Mouse (Mus musculus) heart, embryonic 11.5 days (tissue): ENCODE data around the gene Trim44. TPM values are rescaled to one million over a fixed set of nuclear protein-coding genes. Genes with fewer than 3 reads are reported as not detected.

Experiments
- ATAC-seq: fragments of 200-750 bp; cut with Nextera tagmentation; replicated peaks from 2 replicates; pipeline ENCODE4 v1.8.0; 2017; ENCODE audit warnings: moderate library complexity; ENCODE audit not compliant: insufficient number of reproducible peaks, low FRiP score, low TSS enrichment
- H3K27ac ChIP-seq: fragments of 300-500 bp; sonication (generic); 2 replicates; pipeline ENCODE4 v1.5.1; 2014; ENCODE audit warnings: mild to moderate bottlenecking, low read depth, low read length
- H3K27me3 ChIP-seq: fragments of 300-500 bp; sonication (generic); 2 replicates; pipeline ENCODE4 v1.6.1; 2014; ENCODE audit warnings: mild to moderate bottlenecking, low read length, mixed read lengths; ENCODE audit not compliant: control insufficient read depth, insufficient read depth
- H3K36me3 ChIP-seq: fragments of 300-500 bp; sonication (generic); 2 replicates; pipeline ENCODE4 v1.6.1; 2014; ENCODE audit warnings: mild to moderate bottlenecking, low read length, moderate library complexity, mixed read lengths; ENCODE audit not compliant: control insufficient read depth, insufficient read depth
- H3K4me1 ChIP-seq: fragments of 300-500 bp; sonication (generic); 2 replicates; pipeline ENCODE4 v1.6.1; 2014; ENCODE audit warnings: low read length; ENCODE audit not compliant: control insufficient read depth, insufficient read depth
- H3K4me2 ChIP-seq: fragments of 300-500 bp; sonication (generic); 2 replicates; pipeline ENCODE4 v1.6.1; 2014; ENCODE audit warnings: mild to moderate bottlenecking, moderate library complexity
- H3K4me3 ChIP-seq: fragments of 300-500 bp; sonication (generic); 2 replicates; pipeline ENCODE4 v1.5.1; 2014; ENCODE audit warnings: low read depth, low read length
- H3K9ac ChIP-seq: fragments of 300-500 bp; sonication (generic); 2 replicates; pipeline ENCODE4 v1.6.1; 2014; ENCODE audit warnings: mild to moderate bottlenecking, low read depth, low read length, moderate library complexity
- H3K9me3 ChIP-seq: fragments of 300-500 bp; sonication (generic); replicated peaks from 2 replicates; pipeline ENCODE4 v1.6.1; 2016; ENCODE audit warnings: low read length; ENCODE audit not compliant: control insufficient read depth
- WGBS: fragments of 180-500 bp; shearing (Covaris S2); extraction: QIAGEN DNeasy Blood & Tissue Kit; methylation state at CpG from one replicate; pipeline ENCODE4 v1.1.7; 2014; ENCODE audit not compliant: insufficient replicate concordance; 5-methylcytosine and 5-hydroxymethylcytosine counted together
- polyA plus RNA-seq: library from polyadenylated mRNA; unstranded; fragments of >200 nt; fragmentation: Nextera tagmentation; extraction: Ambion mirVana; gene quantifications from 2 replicates; pipeline ENCODE4 v1.2.1, GENCODE M21; 2014

Gene Trim44
- polyA plus RNA-seq, 1 experiment from 2014 or later, result 29.7 TPM

DNA sequence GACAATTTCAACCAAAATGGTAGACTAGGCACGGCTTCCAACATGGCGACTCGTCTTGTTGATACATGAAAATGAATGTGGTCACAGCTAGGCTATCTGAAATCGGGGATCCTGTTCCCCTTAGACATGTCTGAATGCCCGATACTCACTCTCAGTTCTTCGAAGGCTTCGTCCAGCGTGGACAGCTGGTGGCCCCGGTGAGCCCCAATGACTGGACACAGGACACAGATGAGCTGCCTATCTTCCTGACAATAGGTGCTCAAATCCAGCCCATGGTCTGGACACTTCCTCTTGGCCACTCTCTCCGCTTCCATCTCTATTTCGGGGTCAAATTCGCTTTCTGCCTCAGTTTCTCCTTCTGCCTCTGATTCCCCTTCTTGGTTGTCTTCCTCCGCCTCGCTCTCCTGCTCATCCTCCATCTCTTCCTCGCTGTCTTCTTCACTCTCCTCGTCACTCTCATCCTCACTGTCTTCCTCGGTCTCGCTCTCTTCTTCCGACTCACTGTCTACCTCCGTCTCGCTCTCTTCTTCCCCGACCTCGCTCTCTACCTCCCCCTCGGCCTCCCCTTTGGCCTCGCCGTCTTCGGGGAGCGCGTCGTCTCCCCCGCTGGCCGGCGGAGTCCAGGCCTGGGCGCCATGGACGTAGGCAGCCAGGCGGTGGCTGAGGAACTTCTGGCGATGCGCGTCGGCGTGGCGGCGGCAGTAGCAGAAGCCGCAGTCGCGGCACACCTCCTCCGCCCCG is 7.6 kb downstream of the Trim44 start:
- no peak for ATAC-seq

DNA sequence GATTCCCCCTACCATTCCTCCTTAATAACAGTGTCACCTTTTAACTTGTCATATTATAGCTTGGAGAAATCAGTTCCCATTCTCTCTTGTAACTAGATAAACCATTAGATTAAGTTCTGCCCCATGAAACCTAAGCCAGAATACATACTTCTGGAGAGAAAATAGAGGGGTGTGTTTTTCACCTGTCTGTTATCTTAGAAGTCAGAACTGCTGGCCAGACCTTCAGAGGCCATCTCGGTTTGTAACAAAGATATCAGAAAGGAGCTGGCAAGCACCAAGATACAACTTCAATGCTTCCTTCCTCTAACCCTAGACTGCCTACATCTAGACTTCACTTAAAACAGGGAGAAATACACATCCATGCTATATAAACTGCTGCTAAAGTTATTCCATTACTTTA is 11.1 kb downstream of the Trim44 start:
- no peak overlapping the region for H3K27ac ChIP-seq
- peaks cover 10% of the 10 kb centered on the region for H3K4me1 ChIP-seq
- H3K4me3 ChIP-seq, result no peak overlapping the region
- H3K4me2 ChIP-seq, result no peak overlapping the region
- no peaks in the 10 kb centered on the region for H3K9me3 ChIP-seq
- 42% methylated on average over 1 of the region's 1 CpGs for WGBS
- no peak for ATAC-seq
- no peak overlapping the region for H3K9ac ChIP-seq
- H3K36me3 ChIP-seq, result no peaks in the 10 kb centered on the region
- H3K27me3 ChIP-seq, result no peaks in the 10 kb centered on the region

More for the DNA sequence above, 7.6 kb downstream of the Trim44 start:
- H3K27me3 ChIP-seq, result no peaks in the 10 kb centered on the region
- no peaks in the 10 kb centered on the region for H3K9me3 ChIP-seq
- H3K4me1 ChIP-seq, result peaks cover 10% of the 10 kb centered on the region
- 37% methylated on average over 47 of the region's 48 CpGs for WGBS
- H3K4me3 ChIP-seq, result peak overlapping the region; percentile 69
- H3K4me2 ChIP-seq, result peak overlapping the region; percentile 77
- peak overlapping the region; percentile 91 for H3K9ac ChIP-seq
- H3K36me3 ChIP-seq, result no peaks in the 10 kb centered on the region
- peak overlapping the region; percentile 95 for H3K27ac ChIP-seq

DNA sequence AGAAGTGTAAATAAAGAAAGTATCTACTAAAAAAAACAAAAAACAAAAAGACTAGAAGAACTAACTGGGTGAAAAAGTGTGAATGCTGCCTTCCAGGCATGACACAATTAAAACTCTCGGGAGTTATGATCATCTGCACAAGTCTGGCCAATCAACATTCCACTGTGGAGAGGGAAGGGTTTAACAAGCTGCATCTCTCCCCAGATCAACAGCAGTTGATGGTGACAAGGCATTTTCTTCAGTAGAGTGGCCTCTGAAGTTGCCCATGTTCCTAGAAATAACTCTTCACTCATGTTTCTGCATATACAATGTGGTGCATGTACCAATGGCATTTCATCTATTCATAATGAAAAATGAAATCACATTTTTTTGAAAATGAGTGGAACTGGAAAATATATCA is 14.2 kb downstream of the Trim44 start:
- Histone ChIP-seq H3K4me3 (no peak overlapping the region), H3K9ac (no peak overlapping the region), H3K9me3 (no peaks in the 10 kb centered on the region), H3K27ac (no peak overlapping the region), H3K36me3 (no peaks in the 10 kb centered on the region), H3K4me2 (no peak overlapping the region), H3K27me3 (no peaks in the 10 kb centered on the region), H3K4me1 (no peaks in the 10 kb centered on the region)
- WGBS, result 91% methylated on average over 1 of the region's 1 CpGs
- no peak for ATAC-seq

DNA sequence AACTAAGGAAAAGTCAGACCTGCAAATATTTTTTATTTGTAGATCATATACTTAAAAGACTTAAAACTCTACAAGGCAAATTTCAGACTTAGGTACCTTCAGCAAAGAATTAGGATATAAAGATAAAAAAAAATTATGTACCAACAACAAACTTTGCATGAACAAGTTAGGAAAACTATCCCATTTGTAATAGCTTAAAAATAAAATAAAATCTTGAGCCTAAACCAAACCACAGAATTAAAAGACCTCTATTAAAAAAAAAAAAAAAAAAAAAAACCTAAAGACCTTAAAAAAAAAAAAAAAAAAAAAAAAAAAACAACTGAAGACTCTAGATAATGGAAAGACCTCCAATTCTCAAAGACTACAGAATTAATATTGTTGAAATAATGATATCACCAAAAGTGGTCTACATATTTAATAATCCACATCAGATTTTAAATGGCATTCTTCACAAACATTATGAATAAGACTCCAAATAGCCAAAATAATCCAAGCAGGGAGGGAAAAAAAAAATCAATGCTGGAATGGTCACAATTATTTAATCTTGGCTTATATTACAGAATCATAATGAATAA is 22.2 kb downstream of the Trim44 start:
- Histone ChIP-seq H3K4me1 (peaks cover 16% of the 10 kb centered on the region), H3K27me3 (no peaks in the 10 kb centered on the region), H3K9ac (no peak overlapping the region), H3K9me3 (no peaks in the 10 kb centered on the region), H3K27ac (no peak overlapping the region), H3K36me3 (no peaks in the 10 kb centered on the region), H3K4me2 (no peak overlapping the region), H3K4me3 (no peak overlapping the region)
- ATAC-seq, result no peak

DNA sequence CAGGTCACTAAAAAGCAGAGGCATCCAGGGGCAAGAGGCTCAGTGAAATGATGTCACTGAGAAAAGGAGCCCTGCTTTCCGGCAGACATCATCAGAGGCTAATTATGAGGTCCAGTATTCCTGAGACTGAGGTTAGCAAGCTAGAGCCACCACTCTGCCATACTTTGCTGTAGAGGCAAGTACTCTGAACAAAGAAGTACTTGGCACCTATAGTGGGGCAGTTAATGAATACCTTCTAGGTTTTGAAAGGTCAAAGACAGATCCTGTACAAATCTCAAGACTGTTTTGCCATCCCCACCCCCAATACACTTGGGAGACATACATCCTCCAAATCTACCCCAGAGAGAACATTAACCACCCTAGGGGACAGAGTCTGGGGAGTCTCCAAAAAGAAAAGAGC is 23.1 kb downstream of the Trim44 start:
- ATAC-seq, result no peak
- H3K36me3 ChIP-seq, result no peaks in the 10 kb centered on the region
- H3K27ac ChIP-seq, result no peak overlapping the region
- WGBS, result 54% methylated on average over 1 of the region's 1 CpGs
- peaks cover 16% of the 10 kb centered on the region for H3K4me1 ChIP-seq
- H3K4me3 ChIP-seq, result no peak overlapping the region
- no peaks in the 10 kb centered on the region for H3K27me3 ChIP-seq
- H3K9me3 ChIP-seq, result no peaks in the 10 kb centered on the region
- H3K4me2 ChIP-seq, result no peak overlapping the region
- no peak overlapping the region for H3K9ac ChIP-seq

DNA sequence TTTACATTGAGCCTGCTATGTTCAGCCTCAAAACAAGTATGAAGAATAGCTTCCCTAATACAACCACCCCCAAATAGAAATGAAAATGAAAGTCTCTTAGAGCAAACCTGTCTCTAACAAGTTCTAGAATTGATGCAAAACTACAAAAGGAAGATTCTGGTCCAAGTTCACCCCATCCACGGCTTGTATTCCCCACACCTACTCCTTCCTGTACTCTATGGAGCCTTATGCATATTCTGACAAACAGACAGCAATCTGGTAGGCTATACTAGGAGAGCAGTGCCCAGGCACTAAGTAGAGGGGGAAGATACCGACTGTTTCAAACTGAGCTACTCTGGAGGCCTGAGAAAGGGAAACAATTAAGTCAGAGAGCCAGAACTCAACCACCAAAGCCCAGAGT is 23.6 kb downstream of the Trim44 start:
- no peaks in the 10 kb centered on the region for H3K36me3 ChIP-seq
- peaks cover 16% of the 10 kb centered on the region for H3K4me1 ChIP-seq
- H3K27me3 ChIP-seq, result no peaks in the 10 kb centered on the region
- 43% methylated on average over 2 of the region's 2 CpGs for WGBS
- H3K9me3 ChIP-seq, result no peaks in the 10 kb centered on the region
- H3K4me3 ChIP-seq, result no peak overlapping the region
- no peak for ATAC-seq
- no peak overlapping the region for H3K4me2 ChIP-seq
- no peak overlapping the region for H3K9ac ChIP-seq
- H3K27ac ChIP-seq, result no peak overlapping the region

DNA sequence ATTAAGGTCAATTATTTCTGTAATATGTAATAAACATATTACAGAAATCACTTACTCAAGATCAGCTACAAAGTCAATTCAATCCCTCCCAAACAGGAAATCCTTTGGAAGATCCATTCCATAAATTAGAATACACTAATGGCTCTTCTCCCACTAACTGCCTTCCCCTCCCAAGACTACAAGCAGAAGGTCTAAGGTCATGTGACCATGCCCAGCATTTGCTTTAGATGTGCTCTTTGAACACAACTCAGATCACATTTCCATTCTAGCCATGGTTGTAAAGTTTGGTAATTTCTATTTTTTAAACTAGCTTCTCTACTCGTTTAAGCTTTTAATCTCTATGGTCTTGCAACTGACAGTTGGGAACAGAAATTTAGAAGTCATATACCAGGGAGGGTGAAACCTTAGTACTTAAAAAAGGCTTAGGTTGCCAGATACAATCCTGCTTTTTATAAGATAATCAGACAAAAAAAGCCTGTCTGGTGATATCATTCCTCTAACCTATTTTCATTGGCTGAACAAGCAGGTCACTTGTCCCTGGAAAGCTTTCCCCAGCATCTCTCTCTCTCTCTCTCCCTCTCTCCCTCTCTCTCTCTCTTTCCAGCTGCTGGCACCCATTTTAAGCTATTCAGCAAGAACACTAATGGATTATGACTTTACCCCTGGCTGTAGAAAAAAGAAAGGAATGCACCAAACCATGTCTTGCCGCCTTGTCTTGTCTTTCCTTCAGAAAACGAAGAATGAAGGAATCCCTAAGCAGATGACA is 24.4 kb downstream of the Trim44 start:
- Histone ChIP-seq H3K4me3 (no peak overlapping the region), H3K9ac (no peak overlapping the region), H3K27ac (no peak overlapping the region), H3K4me1 (peaks cover 16% of the 10 kb centered on the region), H3K4me2 (no peak overlapping the region), H3K27me3 (no peaks in the 10 kb centered on the region), H3K36me3 (no peaks in the 10 kb centered on the region), H3K9me3 (no peaks in the 10 kb centered on the region)
- WGBS, result 66% methylated on average over 3 of the region's 3 CpGs
- ATAC-seq, result no peak

DNA sequence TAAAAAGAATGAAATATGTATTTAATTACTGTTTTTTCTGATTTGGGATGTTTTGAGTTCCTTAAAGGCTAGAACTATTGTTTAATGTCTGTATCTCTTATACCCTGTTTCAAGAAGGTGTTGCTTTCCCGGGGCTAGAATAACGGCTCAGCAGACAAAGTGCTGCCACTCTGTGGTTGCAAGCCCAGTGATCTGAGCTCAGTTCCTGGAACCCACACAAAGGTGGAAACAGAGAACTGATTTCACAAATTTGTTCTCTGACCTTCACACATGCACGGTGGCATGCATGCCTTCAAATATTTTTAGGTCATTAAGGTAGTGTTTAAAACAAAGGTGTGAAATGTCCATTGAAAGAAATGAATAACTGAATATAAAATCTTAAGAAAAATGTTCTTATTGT is 25.1 kb downstream of the Trim44 start:
- ATAC-seq, result no peak
- Histone ChIP-seq H3K4me2 (no peak overlapping the region), H3K4me1 (peaks cover 16% of the 10 kb centered on the region), H3K27ac (no peak overlapping the region), H3K9ac (no peak overlapping the region), H3K36me3 (no peaks in the 10 kb centered on the region), H3K9me3 (no peaks in the 10 kb centered on the region), H3K27me3 (no peaks in the 10 kb centered on the region), H3K4me3 (no peak overlapping the region)
- WGBS, result 65% methylated on average over 3 of the region's 3 CpGs
